Mouse (Mus musculus) midbrain, embryonic 14.5 days (tissue): ENCODE results near the gene Lrriq1. TPM values are rescaled to one million over a fixed set of nuclear protein-coding genes. Genes with fewer than 3 reads are reported as not detected.

Experiments
- ATAC-seq: fragments of 200-750 bp; cut with Nextera tagmentation; 2 replicates; pipeline ENCODE4 v1.8.0; 2017; ENCODE audit warnings: moderate number of reproducible peaks, moderate library complexity; ENCODE audit not compliant: low FRiP score, low TSS enrichment
- DNase-seq: peaks from one replicate; pipeline ENCODE4 v3.0.0-alpha.2; 2015
- H3K27ac ChIP-seq: fragments of 300-500 bp; sonication (generic); replicated peaks from 2 replicates; pipeline ENCODE4 v1.5.1; 2014; ENCODE audit warnings: mild to moderate bottlenecking, low read depth, low read length, moderate library complexity
- H3K27me3 ChIP-seq: fragments of 300-500 bp; sonication (generic); 2 replicates; pipeline ENCODE4 v1.6.1; 2014; ENCODE audit warnings: low read length, control low read depth, mixed read lengths; ENCODE audit not compliant: control insufficient read depth, insufficient read depth
- H3K36me3 ChIP-seq: fragments of 300-500 bp; sonication (generic); 2 replicates; pipeline ENCODE4 v1.6.1; 2014; ENCODE audit warnings: low read length, control low read depth; ENCODE audit not compliant: control insufficient read depth, insufficient read depth
- H3K4me1 ChIP-seq: fragments of 300-500 bp; sonication (generic); 2 replicates; pipeline ENCODE4 v1.6.1; 2014; ENCODE audit warnings: mild to moderate bottlenecking, antibody characterized with exemption, low read length, control low read depth; ENCODE audit not compliant: control insufficient read depth, insufficient read depth
- H3K4me2 ChIP-seq: fragments of 300-500 bp; sonication (generic); 2 replicates; pipeline ENCODE4 v1.6.1; 2014; ENCODE audit warnings: mild to moderate bottlenecking, low read length, moderate library complexity
- H3K4me3 ChIP-seq: fragments of 300-500 bp; sonication (generic); replicated peaks from 2 replicates; pipeline ENCODE4 v1.5.1; 2014; ENCODE audit warnings: low read depth, low read length
- H3K9ac ChIP-seq: fragments of 300-500 bp; sonication (generic); replicated peaks from 2 replicates; pipeline ENCODE4 v1.6.1; 2014; ENCODE audit warnings: mild to moderate bottlenecking, low read length, moderate library complexity
- H3K9me3 ChIP-seq: fragments of 300-500 bp; sonication (generic); 2 replicates; pipeline ENCODE4 v1.6.1; 2016; ENCODE audit warnings: low read length, control low read depth, mixed read lengths; ENCODE audit not compliant: control insufficient read depth
- WGBS: fragments of 180-500 bp; shearing (Covaris S2); extraction: QIAGEN DNeasy Blood & Tissue Kit; methylation state at CpG from one replicate; pipeline ENCODE4 v1.1.7; 2014; 5-methylcytosine and 5-hydroxymethylcytosine counted together
- polyA plus RNA-seq: library from polyadenylated mRNA; unstranded; fragments of >200 nt; fragmentation: Nextera tagmentation; extraction: Ambion mirVana; gene quantifications from 2 replicates; pipeline ENCODE4 v1.2.1, GENCODE M21; 2014

The Lrriq1 gene
- polyA plus RNA-seq, 1 experiment from 2014 or later, result 3.1 TPM

GRCm38 (mm10) chr10:103142526-103142925 is 93.6 kb downstream of the Lrriq1 start:
- H3K4me1 ChIP-seq, result no peaks in the 10 kb centered on the region
- H3K36me3 ChIP-seq, result no peaks in the 10 kb centered on the region
- DNase-seq (no peak), ATAC-seq (no peak)
- WGBS, result 66% methylated on average over 4 of the region's 4 CpGs
- H3K4me3 ChIP-seq, result no peak overlapping the region
- H3K4me2 ChIP-seq, result no peak overlapping the region
- H3K9me3 ChIP-seq, result no peaks in the 10 kb centered on the region
- no peak overlapping the region for H3K27ac ChIP-seq
- H3K9ac ChIP-seq, result no peak overlapping the region
- no peaks in the 10 kb centered on the region for H3K27me3 ChIP-seq

- no peak for ATAC-seq
- Histone ChIP-seq H3K4me1 (no peaks in the 10 kb centered on the region), H3K27me3 (no peaks in the 10 kb centered on the region), H3K27ac (no peak overlapping the region), H3K4me3 (no peak overlapping the region), H3K36me3 (no peaks in the 10 kb centered on the region), H3K9ac (no peak overlapping the region), H3K9me3 (no peaks in the 10 kb centered on the region), H3K4me2 (no peak overlapping the region)
- WGBS, result 48% methylated on average over 6 of the region's 6 CpGs
- DNase-seq, result peak; percentile 66
Measured at GRCm38 (mm10) chr10:103141532-103141931, 94.6 kb downstream of the Lrriq1 start.

- WGBS, result 81% methylated on average over 8 of the region's 8 CpGs
Measured at GRCm38 (mm10) chr10:103140609-103141008, 95.5 kb downstream of the Lrriq1 start.

GRCm38 (mm10) chr10:103114629-103115028 is 121.5 kb downstream of the Lrriq1 start:
- 84% methylated on average over 6 of the region's 6 CpGs for WGBS
- H3K4me3 ChIP-seq, result no peak overlapping the region
- H3K9me3 ChIP-seq, result no peaks in the 10 kb centered on the region
- ATAC-seq (no peak), DNase-seq (no peak)
- no peak overlapping the region for H3K27ac ChIP-seq
- no peak overlapping the region for H3K4me2 ChIP-seq
- no peak overlapping the region for H3K9ac ChIP-seq
- H3K27me3 ChIP-seq, result no peaks in the 10 kb centered on the region
- no peaks in the 10 kb centered on the region for H3K4me1 ChIP-seq
- H3K36me3 ChIP-seq, result no peaks in the 10 kb centered on the region

More at GRCm38 (mm10) chr10:103140609-103141008, 95.5 kb downstream of the Lrriq1 start:
- no peak for DNase-seq
- no peaks in the 10 kb centered on the region for H3K27me3 ChIP-seq
- H3K4me1 ChIP-seq, result no peaks in the 10 kb centered on the region
- H3K9ac ChIP-seq, result no peak overlapping the region
- no peaks in the 10 kb centered on the region for H3K9me3 ChIP-seq
- H3K36me3 ChIP-seq, result no peaks in the 10 kb centered on the region
- no peak overlapping the region for H3K4me2 ChIP-seq
- H3K27ac ChIP-seq, result no peak overlapping the region
- no peak overlapping the region for H3K4me3 ChIP-seq
- ATAC-seq, result no peak

- Histone ChIP-seq H3K4me1 (no peaks in the 10 kb centered on the region), H3K4me2 (no peak overlapping the region), H3K9ac (no peak overlapping the region), H3K9me3 (no peaks in the 10 kb centered on the region), H3K36me3 (no peaks in the 10 kb centered on the region), H3K4me3 (no peak overlapping the region), H3K27me3 (no peaks in the 10 kb centered on the region), H3K27ac (no peak overlapping the region)
- WGBS, result 93% methylated on average over 2 of the region's 2 CpGs
- no peak for ATAC-seq
- DNase-seq, result no peak
Measured at GRCm38 (mm10) chr10:103108090-103108489, 128.0 kb downstream of the Lrriq1 start.

- no peak for DNase-seq
- ATAC-seq, result no peak
- H3K4me1 ChIP-seq, result no peaks in the 10 kb centered on the region
- H3K27ac ChIP-seq, result no peak overlapping the region
- H3K9ac ChIP-seq, result no peak overlapping the region
- H3K4me3 ChIP-seq, result no peak overlapping the region
- no peaks in the 10 kb centered on the region for H3K9me3 ChIP-seq
- H3K4me2 ChIP-seq, result no peak overlapping the region
- no peaks in the 10 kb centered on the region for H3K27me3 ChIP-seq
- H3K36me3 ChIP-seq, result no peaks in the 10 kb centered on the region
- WGBS, result 79% methylated on average over 1 of the region's 1 CpGs
Measured at GRCm38 (mm10) chr10:103086101-103086500, 150.0 kb downstream of the Lrriq1 start.

- Histone ChIP-seq H3K4me2 (no peak overlapping the region), H3K27ac (no peak overlapping the region), H3K27me3 (no peaks in the 10 kb centered on the region), H3K4me1 (no peaks in the 10 kb centered on the region), H3K9me3 (no peaks in the 10 kb centered on the region), H3K4me3 (no peak overlapping the region), H3K36me3 (no peaks in the 10 kb centered on the region), H3K9ac (no peak overlapping the region)
- ATAC-seq, result no peak
- WGBS, result 91% methylated on average over 2 of the region's 2 CpGs
- no peak for DNase-seq
Measured at GRCm38 (mm10) chr10:103049593-103049992, 186.5 kb downstream of the Lrriq1 start.

GRCm38 (mm10) chr10:103046623-103047022 is 189.5 kb downstream of the Lrriq1 start:
- H3K4me1 ChIP-seq, result no peaks in the 10 kb centered on the region
- ATAC-seq (no peak), DNase-seq (no peak)
- H3K9ac ChIP-seq, result no peak overlapping the region
- H3K9me3 ChIP-seq, result no peaks in the 10 kb centered on the region
- H3K4me2 ChIP-seq, result no peak overlapping the region
- H3K27me3 ChIP-seq, result no peaks in the 10 kb centered on the region
- H3K4me3 ChIP-seq, result no peak overlapping the region
- no peak overlapping the region for H3K27ac ChIP-seq
- no peaks in the 10 kb centered on the region for H3K36me3 ChIP-seq
- WGBS, result 80% methylated on average over 3 of the region's 3 CpGs

GRCm38 (mm10) chr10:103045019-103045418 is 191.1 kb downstream of the Lrriq1 start:
- no peak for DNase-seq
- Histone ChIP-seq H3K36me3 (no peaks in the 10 kb centered on the region), H3K27me3 (no peaks in the 10 kb centered on the region), H3K4me3 (no peak overlapping the region), H3K27ac (no peak overlapping the region), H3K4me2 (no peak overlapping the region), H3K4me1 (no peaks in the 10 kb centered on the region), H3K9me3 (no peaks in the 10 kb centered on the region), H3K9ac (no peak overlapping the region)
- no peak for ATAC-seq
- WGBS, result 67% methylated on average over 2 of the region's 2 CpGs
